Mouse (Mus musculus): ENCODE data around the gene Aunip.

Aunip gene

GRCm38 (mm10) chr4:134553631-134554030 lies 42.8 kb downstream of the Aunip start:
- in situ Hi-C loops (cut with MboI), result no loop called here

GRCm38 (mm10) chr4:134555956-134556580 lies 45.3 kb downstream of the Aunip start:
- in situ Hi-C loops (cut with MboI), result no loop called here

- in situ Hi-C loops (cut with MboI), result no loop called here
Observed at GRCm38 (mm10) chr4:134557626-134558249, 46.9 kb downstream of the Aunip start.

GRCm38 (mm10) chr4:134558570-134559113 lies 47.8 kb downstream of the Aunip start:
- in situ Hi-C loops (cut with MboI), result no loop called here

- in situ Hi-C loops (cut with MboI), result no loop called here
Observed at GRCm38 (mm10) chr4:134559154-134559553, 48.4 kb downstream of the Aunip start.

GRCm38 (mm10) chr4:134560699-134561098 lies 49.9 kb downstream of the Aunip start:
- in situ Hi-C loops (cut with MboI), result no loop called here

- in situ Hi-C loops (cut with MboI), result no loop called here
Observed at GRCm38 (mm10) chr4:134562014-134562413, 51.2 kb downstream of the Aunip start.

- in situ Hi-C loops (cut with MboI), result no loop called here
Observed at GRCm38 (mm10) chr4:134563624-134564023, 52.8 kb downstream of the Aunip start.

GRCm38 (mm10) chr4:134564093-134564492 lies 53.3 kb downstream of the Aunip start:
- in situ Hi-C loops (cut with MboI), result no loop called here

- in situ Hi-C loops (cut with MboI), result no loop called here
Observed at GRCm38 (mm10) chr4:134567377-134568226, 56.8 kb downstream of the Aunip start.

- in situ Hi-C loops (cut with MboI), result no loop called here
Observed at GRCm38 (mm10) chr4:134569205-134569604, 58.4 kb downstream of the Aunip start.

GRCm38 (mm10) chr4:134569831-134570230 lies 59.0 kb downstream of the Aunip start:
- in situ Hi-C loops (cut with MboI), result no loop called here

- in situ Hi-C loops (cut with MboI), result no loop called here
Observed at GRCm38 (mm10) chr4:134570704-134571451, 60.1 kb downstream of the Aunip start.

- in situ Hi-C loops (cut with MboI), result no loop called here
Observed at GRCm38 (mm10) chr4:134572449-134573300, 61.9 kb downstream of the Aunip start.
